Mouse (Mus musculus) inflammation-experienced regulatory T-cells (primary cell): ENCODE results near the gene Eid3. TPM values are rescaled to one million over a fixed set of nuclear protein-coding genes. Genes with fewer than 3 reads are reported as not detected.

Source experiments
- polyA plus RNA-seq, 2 experiments: library from polyadenylated mRNA; unstranded; fragments of 100-300 nt; shearing (Covaris generic); gene quantifications; one replicate each; pipeline ENCODE4 v1.2.1; 2017

Eid3 gene
- polyA plus RNA-seq: not detected

DNA sequence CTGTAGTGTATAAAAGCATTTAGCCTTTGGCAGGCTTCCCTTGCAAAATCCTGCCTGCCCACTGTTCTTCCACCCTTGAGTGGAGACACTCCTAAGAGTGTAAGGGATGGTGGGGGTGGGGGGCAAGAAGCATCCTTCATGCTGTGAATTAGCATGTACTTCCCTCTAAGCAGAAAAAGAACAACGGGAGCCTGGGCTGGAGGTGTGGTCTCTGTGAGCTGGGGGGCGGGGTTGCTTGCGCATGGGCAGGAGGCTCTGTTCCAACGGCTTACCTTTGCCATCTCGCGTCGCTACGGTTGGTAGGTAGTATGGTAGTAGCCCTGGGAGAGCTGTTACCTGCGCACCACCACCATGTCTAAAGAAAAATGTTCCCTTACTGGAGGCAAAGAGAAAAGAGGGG, at the start of gene Eid3:
Gene Eid3, plus strand, starts transcription at position 271 of the 400 bp plus-strand sequence.

DNA sequence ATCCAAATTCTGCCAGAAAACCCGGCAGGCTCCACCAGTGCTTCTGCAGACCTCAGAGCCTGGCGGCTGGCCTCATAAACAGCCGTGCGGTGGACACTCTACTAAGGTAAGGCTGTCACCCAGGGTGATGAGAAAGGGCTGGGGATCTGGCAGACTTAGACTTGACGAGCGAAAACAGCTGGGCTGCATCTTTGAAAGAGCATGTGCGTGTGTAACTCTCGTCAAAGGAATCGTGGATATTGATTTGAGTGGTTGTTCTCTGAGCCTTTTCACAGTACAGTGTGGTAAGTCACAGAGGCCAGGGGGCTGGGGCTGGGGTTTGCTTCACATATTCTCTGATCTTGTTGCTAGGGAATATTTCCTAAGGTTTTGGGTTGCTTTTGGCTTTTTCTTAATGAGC, 32.5 kb upstream of the Eid3 start, which contains the start of gene Txnrd1:
Gene Txnrd1, plus strand, starts transcription at position 26 of the 400 bp plus-strand sequence.

Other genes with a start within 250 kb of the Eid3 start
- gene 1190007I07Rik, start 243.4 kb upstream of the Eid3 start, polyA plus RNA-seq: 10 to 100 TPM; 33.9 to 39.1 TPM
- 10 to 100 TPM; 39.3 to 39.5 TPM for gene Tdg, start 236.8 kb upstream of the Eid3 start, polyA plus RNA-seq
- gene Glt8d2, start 176.0 kb upstream of the Eid3 start, polyA plus RNA-seq: under 1 TPM; 0.59 to 0.66 TPM
- 10 to 100 TPM; 30.6 to 31.3 TPM for gene Hcfc2, start 170.5 kb upstream of the Eid3 start, polyA plus RNA-seq
- gene Nfyb, start 102.5 kb upstream of the Eid3 start, polyA plus RNA-seq: 10 to 100 TPM; 66.3 to 70.2 TPM
- gene Txnrd1, start 32.7 kb upstream of the Eid3 start, polyA plus RNA-seq: 10 to 100 TPM; 54.0 to 76.4 TPM
- 1 to 10 TPM in 1 of 2 experiments, under 1 TPM in 1; 0.19 to 1.1 TPM for gene Chst11, start 118.9 kb downstream of the Eid3 start, polyA plus RNA-seq